Mouse (Mus musculus): ENCODE data around the gene Rnf212b. TPM values are rescaled to one million over a fixed set of nuclear protein-coding genes. Genes with fewer than 3 reads are reported as not detected.

The Rnf212b gene
- polyA plus RNA-seq, 1 experiment from 2014 or later, result not detected

DNA sequence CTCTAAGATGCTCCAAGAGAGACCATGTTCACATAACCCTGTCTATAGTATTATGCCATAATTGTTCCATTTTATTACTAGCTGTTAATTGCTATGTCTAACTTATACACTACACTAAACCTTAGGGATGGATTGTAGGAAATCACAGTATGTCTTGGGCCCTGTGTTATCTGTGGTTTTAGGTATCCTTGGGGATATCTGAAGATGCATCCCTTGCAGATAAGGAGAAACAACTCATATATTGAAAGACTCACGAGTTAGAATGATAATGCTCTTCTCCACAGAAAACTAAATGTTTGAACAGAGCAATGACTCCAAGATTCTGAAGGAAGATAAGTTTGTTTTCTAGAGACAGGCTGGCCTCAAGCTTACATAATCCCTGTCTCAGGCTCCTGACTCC, 20.6 kb upstream of the Rnf212b start:
- H3K4me3 ChIP-seq (ENCODE audit: low read depth, low read length), result no peak overlapping the region
- no peak for ATAC-seq
- no peaks in the 10 kb centered on the region for H3K36me3 ChIP-seq (ENCODE audit: control insufficient read depth, insufficient read depth, low read length)
- H3K9me3 ChIP-seq (replicated peaks; ENCODE audit: control insufficient read depth, low read length, poor library complexity, severe bottlenecking), result no peaks in the 10 kb centered on the region
- no peak overlapping the region for H3K4me2 ChIP-seq (ENCODE audit: low read length)
- no peaks in the 10 kb centered on the region for H3K4me1 ChIP-seq (ENCODE audit: control insufficient read depth, insufficient read depth, low read length)
- WGBS, result 76% methylated on average over 1 of the region's 1 CpGs
- no peaks in the 10 kb centered on the region for H3K27me3 ChIP-seq (ENCODE audit: control insufficient read depth, insufficient read depth, low read depth, low read length)
- H3K27ac ChIP-seq (ENCODE audit: low read length), result no peak overlapping the region
- H3K9ac ChIP-seq (ENCODE audit: low read depth, low read length), result no peak overlapping the region

DNA sequence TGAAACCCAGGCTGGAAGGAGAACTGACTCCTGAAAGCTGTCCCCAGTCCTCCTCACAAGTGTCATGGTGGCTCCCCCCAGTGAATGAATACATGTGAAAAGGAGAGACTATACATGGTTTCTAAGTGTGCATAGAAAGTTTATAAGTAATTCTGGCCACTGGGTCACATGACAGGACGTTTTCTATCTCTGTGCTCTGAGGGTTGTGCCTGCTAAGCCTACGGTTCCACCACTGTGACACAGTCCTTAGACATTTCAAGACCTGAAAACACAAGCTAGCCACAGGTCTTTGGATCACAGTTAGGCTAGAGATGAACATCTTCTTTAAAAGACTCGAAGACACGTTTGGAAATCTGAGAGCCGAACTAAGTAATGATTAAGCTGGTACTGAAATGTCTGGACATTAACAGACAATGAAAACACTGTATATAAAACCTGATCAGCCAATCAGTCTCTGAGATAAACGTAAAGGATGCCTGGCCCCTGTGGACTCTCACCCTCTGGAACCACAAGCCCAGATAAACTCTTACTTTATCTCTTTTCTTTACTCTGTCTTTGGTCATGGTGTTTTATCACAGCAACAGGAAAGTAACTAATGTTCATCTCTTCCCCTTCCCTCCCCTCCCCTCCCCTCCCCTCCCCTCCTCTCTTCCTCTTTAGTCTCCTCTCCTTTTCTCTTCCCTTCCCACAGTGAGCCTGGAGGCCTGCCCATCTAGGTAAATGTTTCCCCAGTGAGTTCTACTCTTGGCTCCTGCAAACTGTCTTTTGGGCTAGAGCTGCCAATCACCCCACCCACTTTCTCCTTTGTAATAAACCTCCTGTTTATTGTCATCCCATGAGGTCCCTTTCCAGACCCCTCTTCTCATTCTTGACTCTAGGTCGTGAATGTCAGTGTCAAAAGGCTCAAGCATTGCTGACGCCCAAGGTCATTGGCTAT, 19.8 kb upstream of the Rnf212b start:
- ATAC-seq, result no peak
- Histone ChIP-seq H3K36me3 (ENCODE audit: control insufficient read depth, insufficient read depth, low read length) (no peaks in the 10 kb centered on the region), H3K4me2 (ENCODE audit: low read length) (no peak overlapping the region), H3K27ac (ENCODE audit: low read length) (no peak overlapping the region), H3K27me3 (ENCODE audit: control insufficient read depth, insufficient read depth, low read depth, low read length) (no peaks in the 10 kb centered on the region), H3K9me3 (replicated peaks; ENCODE audit: control insufficient read depth, low read length, poor library complexity, severe bottlenecking) (no peaks in the 10 kb centered on the region), H3K4me3 (ENCODE audit: low read depth, low read length) (no peak overlapping the region), H3K9ac (ENCODE audit: low read depth, low read length) (no peak overlapping the region), H3K4me1 (ENCODE audit: control insufficient read depth, insufficient read depth, low read length) (no peaks in the 10 kb centered on the region)
- WGBS, result 81% methylated on average over 8 of the region's 8 CpGs

DNA sequence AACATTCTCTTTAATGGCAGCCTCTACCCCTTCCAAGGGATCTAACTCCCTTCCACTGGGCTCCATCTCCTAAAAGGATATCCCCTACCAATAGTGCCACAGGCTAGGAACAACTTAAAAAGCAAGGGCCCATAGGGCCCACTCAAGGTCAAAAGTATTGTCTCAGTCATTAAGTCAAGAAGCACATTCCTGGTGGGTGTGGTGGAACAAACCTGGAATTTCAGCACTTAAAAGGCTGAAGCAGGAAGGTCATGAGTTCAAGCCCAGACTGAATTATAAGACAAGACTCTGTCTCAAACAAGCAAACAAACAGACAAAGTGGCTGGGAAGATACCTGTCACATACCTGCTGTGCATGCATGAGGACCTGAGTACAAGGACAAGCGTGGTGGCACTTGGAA, 18.0 kb upstream of the Rnf212b start:
- H3K27ac ChIP-seq (ENCODE audit: low read length), result no peak overlapping the region
- no peak for ATAC-seq
- H3K4me1 ChIP-seq (ENCODE audit: control insufficient read depth, insufficient read depth, low read length), result no peaks in the 10 kb centered on the region
- no peak overlapping the region for H3K9ac ChIP-seq (ENCODE audit: low read depth, low read length)
- no peaks in the 10 kb centered on the region for H3K36me3 ChIP-seq (ENCODE audit: control insufficient read depth, insufficient read depth, low read length)
- H3K4me3 ChIP-seq (ENCODE audit: low read depth, low read length), result no peak overlapping the region
- no peaks in the 10 kb centered on the region for H3K27me3 ChIP-seq (ENCODE audit: control insufficient read depth, insufficient read depth, low read depth, low read length)
- no peak overlapping the region for H3K4me2 ChIP-seq (ENCODE audit: low read length)
- WGBS, result 81% methylated on average over 1 of the region's 1 CpGs
- no peaks in the 10 kb centered on the region for H3K9me3 ChIP-seq (replicated peaks; ENCODE audit: control insufficient read depth, low read length, poor library complexity, severe bottlenecking)

DNA sequence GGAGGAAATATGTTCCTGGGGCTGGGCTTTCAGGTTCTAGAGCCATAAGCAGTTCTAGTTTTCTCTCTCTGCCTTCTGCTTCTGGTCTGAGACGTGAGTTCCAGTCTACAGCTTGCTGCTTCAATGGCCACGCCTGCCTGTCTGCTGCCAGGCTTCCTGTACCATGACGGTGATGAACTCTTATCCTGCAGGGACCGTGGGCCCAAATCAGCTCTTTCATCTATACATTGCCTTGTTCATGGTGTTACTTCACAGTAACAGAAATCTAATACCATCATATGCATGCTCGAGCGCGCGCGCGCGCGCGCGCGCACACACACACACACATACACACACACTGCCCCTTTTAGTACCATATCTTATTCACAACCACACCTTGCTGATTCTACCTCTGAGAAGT, 17.2 kb upstream of the Rnf212b start:
- no peaks in the 10 kb centered on the region for H3K4me1 ChIP-seq (ENCODE audit: control insufficient read depth, insufficient read depth, low read length)
- no peaks in the 10 kb centered on the region for H3K9me3 ChIP-seq (replicated peaks; ENCODE audit: control insufficient read depth, low read length, poor library complexity, severe bottlenecking)
- no peak overlapping the region for H3K4me3 ChIP-seq (ENCODE audit: low read depth, low read length)
- no peak overlapping the region for H3K9ac ChIP-seq (ENCODE audit: low read depth, low read length)
- H3K27ac ChIP-seq (ENCODE audit: low read length), result no peak overlapping the region
- H3K36me3 ChIP-seq (ENCODE audit: control insufficient read depth, insufficient read depth, low read length), result no peaks in the 10 kb centered on the region
- no peak for ATAC-seq
- WGBS, result 90% methylated on average over 15 of the region's 15 CpGs
- H3K4me2 ChIP-seq (ENCODE audit: low read length), result no peak overlapping the region
- H3K27me3 ChIP-seq (ENCODE audit: control insufficient read depth, insufficient read depth, low read depth, low read length), result no peaks in the 10 kb centered on the region

DNA sequence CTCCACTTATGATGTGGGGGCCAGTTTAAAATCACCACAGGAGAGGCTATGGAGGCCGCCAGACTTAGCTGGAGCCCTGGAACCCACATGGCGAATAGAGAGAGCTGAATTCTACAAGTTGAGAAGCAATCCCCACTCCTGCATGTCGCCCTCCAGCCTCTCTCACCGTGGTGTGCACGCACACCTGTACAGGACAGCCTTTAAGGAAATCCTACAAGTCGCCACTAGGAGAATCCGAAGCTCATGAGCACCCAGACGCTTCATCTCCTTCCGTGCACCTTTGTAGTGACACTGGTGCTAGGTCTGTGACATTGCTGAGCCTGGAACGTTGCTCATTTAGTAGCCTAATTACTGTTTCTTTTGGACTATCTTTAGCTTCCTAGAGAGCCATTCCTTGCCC, 14.3 kb upstream of the Rnf212b start:
- H3K27ac ChIP-seq (ENCODE audit: low read length), result no peak overlapping the region
- H3K36me3 ChIP-seq (ENCODE audit: control insufficient read depth, insufficient read depth, low read length), result no peaks in the 10 kb centered on the region
- H3K9me3 ChIP-seq (replicated peaks; ENCODE audit: control insufficient read depth, low read length, poor library complexity, severe bottlenecking), result no peaks in the 10 kb centered on the region
- 46% methylated on average over 10 of the region's 10 CpGs for WGBS
- H3K27me3 ChIP-seq (ENCODE audit: control insufficient read depth, insufficient read depth, low read depth, low read length), result no peaks in the 10 kb centered on the region
- H3K4me1 ChIP-seq (ENCODE audit: control insufficient read depth, insufficient read depth, low read length), result no peaks in the 10 kb centered on the region
- no peak overlapping the region for H3K4me3 ChIP-seq (ENCODE audit: low read depth, low read length)
- no peak overlapping the region for H3K4me2 ChIP-seq (ENCODE audit: low read length)
- H3K9ac ChIP-seq (ENCODE audit: low read depth, low read length), result no peak overlapping the region
- no peak for ATAC-seq

DNA sequence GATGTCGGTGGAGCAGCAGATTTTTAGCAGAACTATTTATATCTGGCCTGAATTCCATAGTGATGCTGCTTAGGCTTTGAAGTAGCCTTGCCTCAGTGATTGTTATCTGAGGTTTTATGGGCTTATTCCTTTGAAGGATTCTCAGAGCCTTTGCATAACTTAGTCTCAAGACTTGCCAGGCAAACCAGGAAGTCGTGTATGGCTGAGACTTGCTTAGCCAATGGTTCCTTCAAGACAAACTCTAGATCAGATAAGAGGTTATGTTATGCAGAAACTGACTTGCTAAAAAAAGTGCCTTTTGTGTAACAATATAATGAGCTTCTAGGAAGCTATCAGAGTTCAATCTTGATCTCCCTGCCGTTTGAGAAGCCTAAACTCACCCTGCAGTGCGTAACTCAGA, 11.5 kb upstream of the Rnf212b start:
- ATAC-seq, result no peak
- H3K4me3 ChIP-seq (ENCODE audit: low read depth, low read length), result no peak overlapping the region
- H3K27me3 ChIP-seq (ENCODE audit: control insufficient read depth, insufficient read depth, low read depth, low read length), result no peaks in the 10 kb centered on the region
- H3K4me1 ChIP-seq (ENCODE audit: control insufficient read depth, insufficient read depth, low read length), result no peaks in the 10 kb centered on the region
- H3K4me2 ChIP-seq (ENCODE audit: low read length), result no peak overlapping the region
- H3K9ac ChIP-seq (ENCODE audit: low read depth, low read length), result no peak overlapping the region
- no peak overlapping the region for H3K27ac ChIP-seq (ENCODE audit: low read length)
- 82% methylated on average over 4 of the region's 4 CpGs for WGBS
- H3K9me3 ChIP-seq (replicated peaks; ENCODE audit: control insufficient read depth, low read length, poor library complexity, severe bottlenecking), result no peaks in the 10 kb centered on the region
- no peaks in the 10 kb centered on the region for H3K36me3 ChIP-seq (ENCODE audit: control insufficient read depth, insufficient read depth, low read length)

DNA sequence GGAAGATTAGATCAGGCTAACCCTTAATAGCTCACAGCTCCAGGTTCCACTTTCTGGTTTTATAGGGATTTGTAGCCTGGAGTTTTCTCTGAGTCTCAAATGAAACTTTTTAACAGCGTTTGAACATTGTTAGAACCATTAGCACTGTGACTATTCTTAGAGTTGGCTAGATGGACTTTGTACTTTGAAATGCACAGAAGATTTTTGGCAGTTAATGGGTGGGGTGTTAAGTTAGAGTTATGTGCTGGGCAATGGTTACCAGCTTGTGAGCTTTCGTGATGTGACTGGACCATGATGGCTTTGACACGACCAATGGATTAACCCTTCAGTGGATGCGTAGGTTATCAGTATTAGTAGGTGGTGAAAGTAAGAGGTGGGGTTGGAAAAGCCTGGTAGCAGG, 7.8 kb upstream of the Rnf212b start:
- Histone ChIP-seq H3K27ac (ENCODE audit: low read length) (no peak overlapping the region), H3K9me3 (replicated peaks; ENCODE audit: control insufficient read depth, low read length, poor library complexity, severe bottlenecking) (no peaks in the 10 kb centered on the region), H3K4me1 (ENCODE audit: control insufficient read depth, insufficient read depth, low read length) (no peaks in the 10 kb centered on the region), H3K4me2 (ENCODE audit: low read length) (no peak overlapping the region), H3K9ac (ENCODE audit: low read depth, low read length) (no peak overlapping the region), H3K4me3 (ENCODE audit: low read depth, low read length) (no peak overlapping the region), H3K36me3 (ENCODE audit: control insufficient read depth, insufficient read depth, low read length) (no peaks in the 10 kb centered on the region), H3K27me3 (ENCODE audit: control insufficient read depth, insufficient read depth, low read depth, low read length) (no peaks in the 10 kb centered on the region)
- 83% methylated on average over 4 of the region's 4 CpGs for WGBS
- no peak for ATAC-seq

DNA sequence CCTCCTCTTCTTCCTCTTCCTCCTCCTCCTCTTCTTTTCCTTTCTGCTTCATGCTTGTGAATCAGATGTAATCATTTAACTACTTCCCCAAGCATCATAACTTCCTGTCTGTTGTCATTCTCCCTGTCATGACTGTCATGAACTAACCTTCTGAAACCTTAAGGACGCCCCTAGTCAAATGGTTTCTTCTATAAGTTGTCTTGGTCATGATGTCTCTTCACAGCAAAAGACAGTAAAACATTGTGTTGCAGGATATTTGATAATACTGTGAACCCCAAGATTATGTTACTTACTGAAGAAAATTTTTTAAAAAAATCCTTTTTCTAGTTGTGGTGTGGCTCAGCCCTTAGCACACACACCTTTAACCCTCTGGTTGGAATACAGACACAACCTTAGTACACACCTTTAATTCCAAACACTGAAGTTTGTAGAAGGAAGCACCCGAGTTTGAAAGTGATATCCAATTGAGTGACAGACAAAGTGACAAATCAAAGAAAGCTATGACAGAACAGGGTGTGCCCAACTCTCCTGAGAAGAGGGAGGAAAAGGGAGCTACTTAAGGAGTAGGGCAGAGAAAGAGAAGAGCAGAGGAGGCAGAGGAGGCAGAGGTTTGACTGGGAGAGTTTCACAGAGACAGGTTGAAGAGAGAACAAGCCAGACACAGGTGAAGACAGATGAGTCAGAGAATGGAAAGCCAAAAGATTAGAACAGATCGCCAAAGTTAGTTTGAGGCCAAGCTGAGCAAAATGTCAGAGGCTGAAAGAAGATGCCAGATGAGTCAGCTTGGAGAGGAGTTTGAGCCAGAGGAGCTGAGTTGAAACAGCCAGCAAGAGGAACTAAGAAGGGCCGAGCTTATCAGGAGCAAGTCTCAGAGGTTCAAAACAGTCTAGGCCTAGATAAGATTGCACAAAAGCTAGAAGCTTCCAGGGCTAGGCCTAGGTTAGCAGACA, 4.9 kb upstream of the Rnf212b start:
- Histone ChIP-seq H3K9me3 (replicated peaks; ENCODE audit: control insufficient read depth, low read length, poor library complexity, severe bottlenecking) (no peaks in the 10 kb centered on the region), H3K27ac (ENCODE audit: low read length) (no peak overlapping the region), H3K4me2 (ENCODE audit: low read length) (no peak overlapping the region), H3K36me3 (ENCODE audit: control insufficient read depth, insufficient read depth, low read length) (no peaks in the 10 kb centered on the region), H3K27me3 (ENCODE audit: control insufficient read depth, insufficient read depth, low read depth, low read length) (no peaks in the 10 kb centered on the region), H3K4me1 (ENCODE audit: control insufficient read depth, insufficient read depth, low read length) (no peaks in the 10 kb centered on the region), H3K4me3 (ENCODE audit: low read depth, low read length) (no peak overlapping the region), H3K9ac (ENCODE audit: low read depth, low read length) (no peak overlapping the region)
- ATAC-seq, result no peak
- WGBS, result 85% methylated on average over 4 of the region's 4 CpGs

DNA sequence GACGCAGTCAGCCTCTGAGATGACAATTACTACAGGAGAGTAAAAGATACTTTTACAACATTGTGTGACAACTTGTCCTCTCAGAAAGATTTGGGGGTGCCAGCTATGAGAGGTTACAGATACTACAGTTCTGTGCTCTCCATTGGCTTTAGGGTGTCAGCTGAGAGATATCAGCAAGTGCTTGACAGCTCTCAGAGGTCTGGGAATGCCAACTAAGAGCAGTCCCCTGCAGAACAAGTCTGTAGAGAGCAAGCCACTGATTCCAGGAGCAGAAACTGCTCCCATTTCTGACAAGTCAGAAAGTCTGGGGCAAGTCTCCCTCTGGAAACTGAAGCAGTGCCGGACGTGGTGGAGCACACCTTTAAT, 4.3 kb upstream of the Rnf212b start:
- Histone ChIP-seq H3K4me1 (ENCODE audit: control insufficient read depth, insufficient read depth, low read length) (no peaks in the 10 kb centered on the region), H3K4me2 (ENCODE audit: low read length) (no peak overlapping the region), H3K9me3 (replicated peaks; ENCODE audit: control insufficient read depth, low read length, poor library complexity, severe bottlenecking) (no peaks in the 10 kb centered on the region), H3K9ac (ENCODE audit: low read depth, low read length) (no peak overlapping the region), H3K36me3 (ENCODE audit: control insufficient read depth, insufficient read depth, low read length) (no peaks in the 10 kb centered on the region), H3K4me3 (ENCODE audit: low read depth, low read length) (no peak overlapping the region), H3K27ac (ENCODE audit: low read length) (no peak overlapping the region), H3K27me3 (ENCODE audit: control insufficient read depth, insufficient read depth, low read depth, low read length) (no peaks in the 10 kb centered on the region)
- WGBS, result 97% methylated on average over 3 of the region's 3 CpGs
- ATAC-seq, result no peak

Data from midbrain, embryonic 16.5 days (tissue).